Mouse (Mus musculus): ENCODE measurements around the gene Efcab3.

GRCm38 (mm10) chr11:105144508-105145210 lies 81.3 kb downstream of the Efcab3 start:
- TF ChIP-seq CTCF (IDR thresholded peaks at IDR 0.05; ENCODE audit: extremely low read depth, insufficient read depth, low read length) (no peak), POLR2A (IDR thresholded peaks at IDR 0.05; ENCODE audit: extremely low read depth, insufficient read depth, low read length) (no peak)

Data from cortical plate, adult 2 months (tissue).